8 mouse cellular contexts compared by ENCODE assay signal in the genomic region with DNA sequence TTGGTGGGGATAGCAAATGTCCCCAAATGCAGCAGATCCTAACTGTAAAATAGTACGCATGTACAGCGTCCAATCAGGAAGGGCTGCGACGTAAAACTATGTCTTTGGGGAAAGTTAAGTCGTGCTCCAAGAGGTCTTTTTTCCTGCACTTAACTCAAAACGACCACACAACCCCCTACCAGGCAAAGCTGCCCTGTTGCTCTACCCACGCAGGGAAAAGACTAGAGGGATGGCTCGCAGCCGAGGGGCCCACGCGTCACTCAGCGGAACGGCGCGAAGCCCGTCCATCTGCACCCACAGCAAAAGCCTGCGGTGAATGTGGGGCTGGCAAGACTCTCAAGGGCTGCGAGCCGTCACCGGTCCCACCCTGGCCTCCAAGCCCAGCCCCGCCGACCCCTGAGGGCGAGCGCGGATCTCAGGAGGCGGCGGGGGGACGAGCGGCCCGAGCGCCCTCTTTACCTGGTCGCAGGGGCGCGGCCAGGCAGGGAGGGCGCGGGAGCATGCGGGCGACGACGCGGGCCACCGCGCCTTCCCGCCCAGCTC. TPM values are rescaled to one million over a fixed set of nuclear protein-coding genes. Genes with fewer than 3 reads are reported as not detected.
DNase-seq lines count a peak whose midpoint lies in the region; ATAC-seq lines count a peak whose summit lies in the region.

No protein-coding gene starts in this region.

- peak overlapping the region; percentile 68 for H3K4me3 ChIP-seq in kidney, embryonic 14.5 days (ENCODE audit: low read length)
- H3K4me3 ChIP-seq in embryonic facial prominence, embryonic 15.5 days (replicated peaks), result peak overlapping the region; percentile 78
- H3K4me3 ChIP-seq in hindbrain, embryonic 16.5 days (ENCODE audit: low read length), result peak overlapping the region; percentile 97
- H3K4me3 ChIP-seq in liver, embryonic 12.5 days, result peak overlapping the region; percentile 86

- no peaks in the 10 kb centered on the region for H3K36me3 ChIP-seq in kidney, embryonic 14.5 days (ENCODE audit: control insufficient read depth, insufficient read depth, low read length)
- H3K36me3 ChIP-seq in embryonic facial prominence, embryonic 15.5 days, result no peaks in the 10 kb centered on the region
- H3K36me3 ChIP-seq in hindbrain, embryonic 16.5 days (ENCODE audit: control insufficient read depth, insufficient read depth, low read length), result no peaks in the 10 kb centered on the region
- no peaks in the 10 kb centered on the region for H3K36me3 ChIP-seq in liver, embryonic 12.5 days

- WGBS in kidney, embryonic 14.5 days, result 0% methylated on average over 44 of the region's 44 CpGs
- WGBS in embryonic facial prominence, embryonic 15.5 days, result under 1% methylated on average over 44 of the region's 44 CpGs
- WGBS in hindbrain, embryonic 16.5 days, result under 1% methylated on average over 42 of the region's 44 CpGs
- WGBS in liver, embryonic 12.5 days (ENCODE audit: insufficient replicate concordance), result under 1% methylated on average over 44 of the region's 44 CpGs

- no peaks in the 10 kb centered on the region for H3K27me3 ChIP-seq in kidney, embryonic 14.5 days (ENCODE audit: control insufficient read depth, insufficient read depth, low read length)
- no peaks in the 10 kb centered on the region for H3K27me3 ChIP-seq in embryonic facial prominence, embryonic 15.5 days
- H3K27me3 ChIP-seq in hindbrain, embryonic 16.5 days (replicated peaks; ENCODE audit: control insufficient read depth, insufficient read depth, low read length), result no peaks in the 10 kb centered on the region
- H3K27me3 ChIP-seq in liver, embryonic 12.5 days (replicated peaks), result no peaks in the 10 kb centered on the region

- no peaks in the 10 kb centered on the region for H3K9me3 ChIP-seq in kidney, embryonic 14.5 days (ENCODE audit: control insufficient read depth, low read length)
- no peaks in the 10 kb centered on the region for H3K9me3 ChIP-seq in embryonic facial prominence, embryonic 15.5 days (replicated peaks)
- no peaks in the 10 kb centered on the region for H3K9me3 ChIP-seq in hindbrain, embryonic 16.5 days (ENCODE audit: control insufficient read depth, low read length)
- H3K9me3 ChIP-seq in liver, embryonic 12.5 days (replicated peaks), result no peaks in the 10 kb centered on the region

- peaks cover 14% of the 10 kb centered on the region; the same call in 1 of the 2 replicates for H3K4me1 ChIP-seq in kidney, embryonic 14.5 days (ENCODE audit: control insufficient read depth, insufficient read depth, low read length)
- H3K4me1 ChIP-seq in embryonic facial prominence, embryonic 15.5 days, result peaks cover 22% of the 10 kb centered on the region
- H3K4me1 ChIP-seq in hindbrain, embryonic 16.5 days (ENCODE audit: control insufficient read depth, insufficient read depth, low read depth, low read length), result peaks cover 19% of the 10 kb centered on the region
- peaks cover 39% of the 10 kb centered on the region for H3K4me1 ChIP-seq in liver, embryonic 12.5 days

- H3K27ac ChIP-seq in kidney, embryonic 14.5 days (ENCODE audit: low read depth, low read length), result peak overlapping the region; percentile 97
- peak overlapping the region; percentile 99 for H3K27ac ChIP-seq in embryonic facial prominence, embryonic 15.5 days (replicated peaks)
- peak overlapping the region; percentile 97 for H3K27ac ChIP-seq in hindbrain, embryonic 16.5 days (ENCODE audit: low read depth, low read length)
- peak overlapping the region; percentile 96 for H3K27ac ChIP-seq in liver, embryonic 12.5 days

- ATAC-seq in kidney, embryonic 14.5 days (ENCODE audit: low FRiP score, low TSS enrichment), result peak; percentile 86
- ATAC-seq in embryonic facial prominence, embryonic 15.5 days (ENCODE audit: insufficient number of reproducible peaks, low FRiP score, low TSS enrichment, low read depth), result peak; percentile 75
- peak; percentile 89 for ATAC-seq in hindbrain, embryonic 16.5 days
- ATAC-seq in liver, embryonic 12.5 days, result peak; percentile 86

- peak overlapping the region; percentile 67 for H3K4me2 ChIP-seq in kidney, embryonic 14.5 days (replicated peaks; ENCODE audit: low read depth, low read length)
- H3K4me2 ChIP-seq in embryonic facial prominence, embryonic 15.5 days (replicated peaks), result peak overlapping the region; percentile 59
- H3K4me2 ChIP-seq in hindbrain, embryonic 16.5 days (ENCODE audit: low read length), result peak overlapping the region; percentile 79
- peak overlapping the region; percentile 76 for H3K4me2 ChIP-seq in liver, embryonic 12.5 days

- peak overlapping the region; percentile 96 for H3K9ac ChIP-seq in kidney, embryonic 14.5 days (ENCODE audit: low read depth, low read length)
- peak overlapping the region; percentile 88 for H3K9ac ChIP-seq in embryonic facial prominence, embryonic 15.5 days
- H3K9ac ChIP-seq in hindbrain, embryonic 16.5 days (ENCODE audit: low read depth, low read length), result peak overlapping the region; percentile 94
- H3K9ac ChIP-seq in liver, embryonic 12.5 days, result peak overlapping the region; percentile 97

- no peak for DNase-seq in kidney, postnatal 14 days
- DNase-seq in MN1 (ENCODE audit: low spot score), result peak; percentile 49
- peak; percentile 72 to 73 for DNase-seq in right cerebral cortex, adult 2 months (ENCODE audit: low spot score in 2 of 2)
- no peak for DNase-seq in adrenal gland, adult 18-20 months (ENCODE audit: low spot score in 2 of 2)

RNA-seq across cellular contexts. Expression of a gene that starts 0.4 kb away (rescaled TPM):
- polyA plus RNA-seq in kidney, embryonic 14.5 days (2014; fragmentation: Nextera tagmentation; extraction: Ambion mirVana), result 20.7 and 27.1 TPM in 2 replicates
- polyA plus RNA-seq in embryonic facial prominence, embryonic 15.5 days (2015; fragmentation: Nextera tagmentation; extraction: Ambion mirVana), result 19.7 and 19.8 TPM in 2 replicates
- polyA plus RNA-seq in hindbrain, embryonic 16.5 days (2015; fragmentation: Nextera tagmentation; extraction: Ambion mirVana), result 15.7 and 16.1 TPM in 2 replicates
- 11.7 and 12.5 TPM in 2 replicates for polyA plus RNA-seq in liver, embryonic 12.5 days (2016; fragmentation: Nextera tagmentation; extraction: Ambion mirVana)
- total RNA-seq in adrenal gland, adult 18-20 months (2021), result 10 to 100 TPM; 12.3 TPM

RNA-seq across cellular contexts. Expression of a gene that starts 0.6 kb away (rescaled TPM):
- polyA plus RNA-seq in kidney, embryonic 14.5 days (2014; fragmentation: Nextera tagmentation; extraction: Ambion mirVana), result 9.6 and 12.5 TPM in 2 replicates
- 6.1 and 6.8 TPM in 2 replicates for polyA plus RNA-seq in embryonic facial prominence, embryonic 15.5 days (2015; fragmentation: Nextera tagmentation; extraction: Ambion mirVana)
- polyA plus RNA-seq in hindbrain, embryonic 16.5 days (2015; fragmentation: Nextera tagmentation; extraction: Ambion mirVana), result 2.8 and 4.0 TPM in 2 replicates
- polyA plus RNA-seq in liver, embryonic 12.5 days (2016; fragmentation: Nextera tagmentation; extraction: Ambion mirVana), result 5.9 and 6.3 TPM in 2 replicates
- total RNA-seq in adrenal gland, adult 18-20 months (2021), result 1 to 10 TPM; 7.9 to 9.3 TPM

Comparison
In these comparisons a context has a peak if more than half of its experiments do, and no peak if none do; other contexts are left out.
1. DNase-seq: peak in MN1 (single experiment) and right cerebral cortex, adult 2 months (2 of 2); none in kidney, postnatal 14 days (single experiment) and adrenal gland, adult 18-20 months (0 of 2).
2. Peak in every context shown above with its lines, with median percentiles within 50 percentile points of each other: ATAC-seq, H3K27ac ChIP-seq, H3K4me2 ChIP-seq, H3K4me3 ChIP-seq and H3K9ac ChIP-seq.